In genomic region chr8:75217969-75218368, GRCm38 (mm10) we compare ENCODE assay signal across 8 mouse cellular contexts. TPM values are rescaled to one million over a fixed set of nuclear protein-coding genes. Genes with fewer than 3 reads are reported as not detected.
DNase-seq lines count a peak whose midpoint lies in the region; ATAC-seq lines count a peak whose summit lies in the region.

No protein-coding gene starts in this region.

- WGBS in forebrain, embryonic 11.5 days: 17% methylated on average over 4 of the region's 4 CpGs
- 11% methylated on average over 4 of the region's 4 CpGs for WGBS in forebrain, embryonic 12.5 days
- WGBS in kidney, embryonic 15.5 days: 8% methylated on average over 4 of the region's 4 CpGs

- H3K4me3 ChIP-seq in forebrain, embryonic 11.5 days (ENCODE audit: low read depth, low read length): no peak overlapping the region
- no peak overlapping the region for H3K4me3 ChIP-seq in forebrain, embryonic 12.5 days (replicated peaks)
- no peak overlapping the region for H3K4me3 ChIP-seq in kidney, embryonic 15.5 days (replicated peaks)

- H3K27me3 ChIP-seq in forebrain, embryonic 11.5 days (ENCODE audit: control insufficient read depth, insufficient read depth, low read length): peaks cover 30% of the 10 kb centered on the region
- peaks cover 48% of the 10 kb centered on the region for H3K27me3 ChIP-seq in forebrain, embryonic 12.5 days
- peaks cover 46% of the 10 kb centered on the region for H3K27me3 ChIP-seq in kidney, embryonic 15.5 days

- ATAC-seq in forebrain, embryonic 11.5 days (replicated peaks; ENCODE audit: low FRiP score): no peak; the same call in 1 of the 2 replicates
- no peak for ATAC-seq in forebrain, embryonic 12.5 days (ENCODE audit: low FRiP score)
- ATAC-seq in kidney, embryonic 15.5 days (replicated peaks; ENCODE audit: low FRiP score): 0 out of 2 replicates have a peak, but pooled peaks have one; percentile 16

- peaks cover 5% of the 10 kb centered on the region; the same call in 1 of the 2 replicates for H3K4me1 ChIP-seq in forebrain, embryonic 11.5 days (replicated peaks; ENCODE audit: control insufficient read depth, insufficient read depth, low read length)
- peaks cover 11% of the 10 kb centered on the region for H3K4me1 ChIP-seq in forebrain, embryonic 12.5 days
- H3K4me1 ChIP-seq in kidney, embryonic 15.5 days: peaks cover 14% of the 10 kb centered on the region

- no peak overlapping the region for H3K9ac ChIP-seq in forebrain, embryonic 11.5 days (ENCODE audit: low read length)
- H3K9ac ChIP-seq in forebrain, embryonic 12.5 days: no peak overlapping the region
- H3K9ac ChIP-seq in kidney, embryonic 15.5 days: no peak overlapping the region

- no peak overlapping the region for H3K27ac ChIP-seq in forebrain, embryonic 11.5 days (ENCODE audit: low read depth, low read length)
- H3K27ac ChIP-seq in forebrain, embryonic 12.5 days: no peak overlapping the region
- H3K27ac ChIP-seq in kidney, embryonic 15.5 days: no peak overlapping the region

- no peaks in the 10 kb centered on the region for H3K36me3 ChIP-seq in forebrain, embryonic 11.5 days (ENCODE audit: control insufficient read depth, insufficient read depth, low read length)
- no peaks in the 10 kb centered on the region for H3K36me3 ChIP-seq in forebrain, embryonic 12.5 days (replicated peaks)
- H3K36me3 ChIP-seq in kidney, embryonic 15.5 days: no peaks in the 10 kb centered on the region

- no peak overlapping the region for H3K4me2 ChIP-seq in forebrain, embryonic 11.5 days (ENCODE audit: low read depth, low read length, severe bottlenecking)
- H3K4me2 ChIP-seq in forebrain, embryonic 12.5 days: no peak overlapping the region
- no peak overlapping the region for H3K4me2 ChIP-seq in kidney, embryonic 15.5 days

- peak; percentile 74 for DNase-seq in forebrain, embryonic 11.5 days (ENCODE audit: low spot score)
- peak; percentile 91 for DNase-seq in ES-CJ7 (ENCODE audit: low read depth, low spot score)
- DNase-seq in cerebellum, adult 11 months: peak; percentile 71
- peak; percentile 71 to 83 for DNase-seq in frontal cortex, postnatal 36 days (ENCODE audit: low spot score in 2 of 2)
- peak; percentile 49 to 72 for DNase-seq in lung, adult 18-20 months
- DNase-seq in right cerebral cortex, postnatal 10 days (ENCODE audit: low spot score in 2 of 2): peak; percentile 73 to 85

- no peaks in the 10 kb centered on the region for H3K9me3 ChIP-seq in forebrain, embryonic 11.5 days (ENCODE audit: control insufficient read depth, low read length)
- H3K9me3 ChIP-seq in forebrain, embryonic 12.5 days: no peaks in the 10 kb centered on the region
- H3K9me3 ChIP-seq in kidney, embryonic 15.5 days (replicated peaks): no peaks in the 10 kb centered on the region

RNA-seq across cellular contexts. Expression of gene Rasd2, which starts 4.2 kb away (rescaled TPM):
- not detected in 2 replicates for polyA plus RNA-seq in forebrain, embryonic 11.5 days (2014; fragmentation: Nextera tagmentation; extraction: Ambion mirVana)
- polyA plus RNA-seq in forebrain, embryonic 12.5 days (2016; fragmentation: Nextera tagmentation; extraction: Ambion mirVana): 0.13 and 0.14 TPM in 2 replicates
- 1.9 and 2.3 TPM in 2 replicates for polyA plus RNA-seq in kidney, embryonic 15.5 days (2015; fragmentation: Nextera tagmentation; extraction: Ambion mirVana)
